Mouse (Mus musculus) kidney, postnatal 0 days (tissue): ENCODE measurements around the gene Klk4. TPM values are rescaled to one million over a fixed set of nuclear protein-coding genes. Genes with fewer than 3 reads are reported as not detected.

Experiments used
- ATAC-seq: fragments of 200-750 bp; cut with Nextera tagmentation; replicated peaks from 2 replicates; pipeline ENCODE4 v1.8.0; 2017; ENCODE audit warnings: low read depth, moderate number of reproducible peaks, moderate TSS enrichment, moderate library complexity; ENCODE audit not compliant: low FRiP score
- DNase-seq: peaks from one replicate; pipeline ENCODE4 v3.0.0-alpha.2; 2016; ENCODE audit warnings: low spot score
- H3K27ac ChIP-seq: fragments of 300-500 bp; sonication (generic); 2 replicates; pipeline ENCODE4 v1.5.1; 2014; ENCODE audit warnings: mild to moderate bottlenecking
- H3K27me3 ChIP-seq: fragments of 300-500 bp; sonication (generic); 2 replicates; pipeline ENCODE4 v1.6.1; 2014; ENCODE audit warnings: low read length, mixed read lengths; ENCODE audit not compliant: insufficient read depth
- H3K36me3 ChIP-seq: fragments of 300-500 bp; sonication (generic); 2 replicates; pipeline ENCODE4 v1.6.1; 2014; ENCODE audit warnings: low read length, mixed read lengths; ENCODE audit not compliant: insufficient read depth
- H3K4me1 ChIP-seq: fragments of 300-500 bp; sonication (generic); replicated peaks from 2 replicates; pipeline ENCODE4 v1.6.1; 2014; ENCODE audit warnings: antibody characterized with exemption, low read length, mixed read lengths; ENCODE audit not compliant: insufficient read depth
- H3K4me2 ChIP-seq: fragments of 300-500 bp; sonication (generic); 2 replicates; pipeline ENCODE4 v1.6.1; 2014; ENCODE audit warnings: mild to moderate bottlenecking, low read length, moderate library complexity, mixed read lengths
- H3K4me3 ChIP-seq: fragments of 300-500 bp; sonication (generic); replicated peaks from 2 replicates; pipeline ENCODE4 v1.5.1; 2014; ENCODE audit warnings: low read depth, low read length
- H3K9ac ChIP-seq: fragments of 300-500 bp; sonication (generic); 2 replicates; pipeline ENCODE4 v1.6.1; 2014; ENCODE audit warnings: low read depth, low read length
- H3K9me3 ChIP-seq: fragments of 300-500 bp; sonication (generic); replicated peaks from 2 replicates; pipeline ENCODE4 v1.6.1; 2016; ENCODE audit warnings: low read length, inconsistent platforms, mixed read lengths
- CTCF ChIP-seq: IDR thresholded peaks from 2 replicates; pipeline ENCODE4 v1.5.1; 2016; ENCODE audit warnings: antibody characterized with exemption, low read depth, mild to moderate bottlenecking, moderate library complexity
- WGBS: fragments of 180-500 bp; shearing (Covaris S2); extraction: QIAGEN DNeasy Blood & Tissue Kit; methylation state at CpG from one replicate; pipeline ENCODE4 v1.1.7; 2014; 5-methylcytosine and 5-hydroxymethylcytosine counted together
- polyA plus RNA-seq: library from polyadenylated mRNA; unstranded; fragments of >200 nt; fragmentation: Nextera tagmentation; extraction: Ambion mirVana; gene quantifications from 2 replicates; pipeline ENCODE4 v1.2.1, GENCODE M21; 2015

Gene Klk4
- not detected in 2 replicates for polyA plus RNA-seq

GRCm38 (mm10) chr7:43880912-43881311, at the start of gene Klk4:
Gene Klk4 (plus strand): TSS chr7:43881160.
- WGBS = 20% methylated on average over 3 of the region's 3 CpGs
- no peaks in the 10 kb centered on the region for H3K4me1 ChIP-seq
- TF ChIP-seq CTCF = no peak
- no peaks in the 10 kb centered on the region for H3K27me3 ChIP-seq
- DNase-seq (no peak), ATAC-seq (no peak)
- H3K9ac ChIP-seq = no peak within 1 kb of the TSS
- no peaks in the 10 kb centered on the region for H3K36me3 ChIP-seq
- no peaks in the 10 kb centered on the region for H3K9me3 ChIP-seq
- H3K4me2 ChIP-seq = no peak within 1 kb of the TSS
- no peak within 1 kb of the TSS for H3K4me3 ChIP-seq
- H3K27ac ChIP-seq = no peak within 1 kb of the TSS

- Histone ChIP-seq H3K4me2 (no peak within 1 kb of the TSS), H3K36me3 (no peaks in the 10 kb centered on the region), H3K4me3 (no peak within 1 kb of the TSS), H3K4me1 (no peaks in the 10 kb centered on the region), H3K27ac (no peak within 1 kb of the TSS), H3K9ac (no peak within 1 kb of the TSS), H3K27me3 (no peaks in the 10 kb centered on the region), H3K9me3 (no peaks in the 10 kb centered on the region)
- DNase-seq (no peak), ATAC-seq (no peak)
- 54% methylated on average over 3 of the region's 3 CpGs for WGBS
- TF ChIP-seq CTCF = no peak
Measured at GRCm38 (mm10) chr7:43841701-43842100, 39.3 kb upstream of the Klk4 start, which contains the start of gene Klk5. Gene Klk5 (plus strand): TSS chr7:43841971.

GRCm38 (mm10) chr7:43843801-43844200, 37.2 kb upstream of the Klk4 start:
- no peak for ATAC-seq
- Histone ChIP-seq H3K4me1 (no peaks in the 10 kb centered on the region), H3K27ac (no peak overlapping the region), H3K4me2 (no peak overlapping the region), H3K36me3 (no peaks in the 10 kb centered on the region), H3K4me3 (no peak overlapping the region), H3K27me3 (no peaks in the 10 kb centered on the region), H3K9ac (no peak overlapping the region), H3K9me3 (no peaks in the 10 kb centered on the region)
- DNase-seq = no peak
- WGBS = 89% methylated on average over 4 of the region's 4 CpGs
- TF ChIP-seq CTCF = no peak

- no peak overlapping the region for H3K4me3 ChIP-seq
- no peaks in the 10 kb centered on the region for H3K27me3 ChIP-seq
- no peak for TF ChIP-seq CTCF
- no peak overlapping the region for H3K9ac ChIP-seq
- no peak overlapping the region for H3K4me2 ChIP-seq
- no peak overlapping the region for H3K27ac ChIP-seq
- DNase-seq (no peak), ATAC-seq (no peak)
- WGBS = 90% methylated on average over 6 of the region's 6 CpGs
- no peaks in the 10 kb centered on the region for H3K4me1 ChIP-seq
- no peaks in the 10 kb centered on the region for H3K36me3 ChIP-seq
- H3K9me3 ChIP-seq = no peaks in the 10 kb centered on the region
Measured at GRCm38 (mm10) chr7:43851616-43852015, 29.3 kb upstream of the Klk4 start.

- Histone ChIP-seq H3K9me3 (no peaks in the 10 kb centered on the region), H3K9ac (no peak overlapping the region), H3K4me1 (no peaks in the 10 kb centered on the region), H3K27ac (no peak overlapping the region), H3K4me2 (no peak overlapping the region), H3K4me3 (no peak overlapping the region), H3K27me3 (no peaks in the 10 kb centered on the region), H3K36me3 (no peaks in the 10 kb centered on the region)
- 52% methylated on average over 9 of the region's 9 CpGs for WGBS
- no peak for TF ChIP-seq CTCF
- DNase-seq (no peak), ATAC-seq (no peak)
Measured at GRCm38 (mm10) chr7:43854642-43855380, 26.1 kb upstream of the Klk4 start.

- Histone ChIP-seq H3K4me2 (no peak overlapping the region), H3K27ac (no peak overlapping the region), H3K9me3 (no peaks in the 10 kb centered on the region), H3K36me3 (no peaks in the 10 kb centered on the region), H3K9ac (no peak overlapping the region), H3K27me3 (no peaks in the 10 kb centered on the region), H3K4me1 (no peaks in the 10 kb centered on the region), H3K4me3 (no peak overlapping the region)
- no peak for ATAC-seq
- no peak for TF ChIP-seq CTCF
- DNase-seq = no peak
- 63% methylated on average over 3 of the region's 3 CpGs for WGBS
Measured at GRCm38 (mm10) chr7:43855709-43856108, 25.3 kb upstream of the Klk4 start.

GRCm38 (mm10) chr7:43856307-43856706, 24.7 kb upstream of the Klk4 start:
- Histone ChIP-seq H3K4me2 (no peak overlapping the region), H3K27ac (no peak overlapping the region), H3K4me1 (no peaks in the 10 kb centered on the region), H3K27me3 (no peaks in the 10 kb centered on the region), H3K4me3 (no peak overlapping the region), H3K9ac (no peak overlapping the region), H3K9me3 (no peaks in the 10 kb centered on the region), H3K36me3 (no peaks in the 10 kb centered on the region)
- TF ChIP-seq CTCF = no peak
- 77% methylated on average over 7 of the region's 7 CpGs for WGBS
- no peak for DNase-seq
- no peak for ATAC-seq
